Mouse (Mus musculus) right cerebral cortex, postnatal 4 days (tissue): ENCODE results near the gene S1pr4.

ENCODE experiments used
- DNase-seq: peaks from one replicate; pipeline ENCODE4 v3.0.0-alpha.2; 2022

Gene S1pr4

DNA sequence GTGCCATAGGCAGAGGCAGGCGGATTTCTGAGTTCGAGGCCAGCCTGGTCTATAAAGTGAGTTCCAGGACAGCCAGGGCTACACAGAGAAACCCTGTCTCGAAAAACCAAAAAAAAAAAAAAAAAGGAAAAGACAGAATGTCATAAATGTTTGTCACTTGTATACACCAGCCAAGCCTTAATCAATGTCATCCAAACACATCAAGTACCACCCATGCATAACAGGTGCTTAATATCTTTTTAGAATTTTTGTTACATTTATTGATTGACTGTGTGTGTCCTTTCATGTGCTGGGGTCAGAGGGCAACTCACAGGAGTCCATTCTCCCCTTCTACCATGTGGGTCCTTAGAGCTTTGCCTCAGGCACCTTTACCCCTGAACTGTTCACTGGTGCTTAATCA lies at the start of gene S1pr4:
S1pr4 (minus strand) TSS at position 101 of the 400 bp plus-strand sequence.
- no peak for DNase-seq

DNA sequence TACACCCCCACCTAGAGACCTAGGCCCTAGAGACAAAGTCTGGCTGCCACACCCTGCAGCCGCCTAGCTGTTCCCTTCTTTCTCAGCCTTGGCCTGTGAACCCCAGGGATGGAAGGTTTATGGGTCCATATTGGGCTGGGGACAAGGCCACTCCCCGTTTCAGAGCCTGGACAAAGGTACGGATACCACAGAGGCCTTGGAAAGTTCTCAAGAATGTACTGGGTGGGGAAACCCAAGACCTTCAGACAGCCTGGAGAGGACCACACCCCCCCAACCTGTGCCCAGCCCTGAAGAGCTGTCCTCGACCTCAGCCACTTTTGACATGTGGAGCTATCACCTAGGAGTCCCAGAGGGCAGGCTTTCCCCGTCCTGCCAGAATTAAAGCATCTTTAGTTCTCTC lies 49.0 kb upstream of the S1pr4 start:
- no peak for DNase-seq

DNA sequence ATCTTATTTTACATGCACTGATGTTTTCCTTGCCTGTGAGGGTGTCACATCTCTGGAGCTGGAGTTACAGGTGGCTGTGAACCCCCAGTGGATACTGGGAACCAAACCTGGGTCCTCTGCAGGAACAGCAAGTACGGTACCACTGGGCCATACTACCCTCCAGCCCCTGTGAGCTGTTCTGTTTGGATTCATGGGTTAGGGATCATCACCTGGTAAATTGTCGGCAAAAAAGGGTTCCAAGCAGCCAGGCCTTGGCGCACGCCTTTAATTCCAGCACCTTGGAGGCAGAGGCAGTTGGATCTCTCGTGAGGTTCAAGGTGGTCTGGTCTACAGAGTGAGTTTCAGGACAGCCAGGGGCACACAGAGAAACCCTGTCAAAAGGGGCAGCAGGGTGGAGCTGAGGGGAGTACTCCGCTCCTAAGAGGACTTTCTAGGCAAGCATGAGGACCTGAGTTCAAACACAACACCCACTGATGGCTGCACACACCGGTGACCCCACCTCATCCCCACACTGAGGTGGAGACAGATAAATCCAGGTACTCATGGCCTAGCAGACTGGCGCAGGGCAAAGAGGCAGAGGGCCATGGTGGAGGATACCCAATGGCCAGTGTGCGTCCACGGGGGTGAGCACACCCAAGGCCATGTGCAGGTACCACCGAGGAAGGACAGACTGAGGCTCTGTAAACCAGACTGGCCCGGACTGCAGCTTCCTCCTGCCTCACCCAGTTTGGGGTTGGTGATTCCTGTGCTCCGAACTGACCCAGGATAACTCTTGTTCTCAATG lies 47.0 kb upstream of the S1pr4 start:
- no peak for DNase-seq

DNA sequence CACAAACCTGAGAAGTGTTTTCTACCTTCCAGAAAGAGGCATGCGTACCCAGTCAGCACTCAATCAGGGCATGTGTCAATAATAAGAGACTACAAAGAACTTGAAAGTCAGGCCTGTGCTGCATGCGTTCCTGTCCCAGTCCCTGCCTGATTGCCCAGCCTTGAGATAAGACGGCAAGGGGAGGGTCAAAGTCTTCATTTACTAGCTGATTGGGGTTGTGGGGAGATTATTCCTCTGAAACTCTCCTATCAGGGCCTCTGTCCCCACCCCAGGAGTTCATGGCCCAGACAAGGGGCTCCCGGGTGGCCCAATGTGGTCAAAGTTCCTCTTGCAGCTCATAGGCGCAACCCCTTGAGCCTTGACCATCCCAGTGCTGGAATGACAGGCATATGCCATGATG lies 46.4 kb upstream of the S1pr4 start:
- DNase-seq: no peak

DNA sequence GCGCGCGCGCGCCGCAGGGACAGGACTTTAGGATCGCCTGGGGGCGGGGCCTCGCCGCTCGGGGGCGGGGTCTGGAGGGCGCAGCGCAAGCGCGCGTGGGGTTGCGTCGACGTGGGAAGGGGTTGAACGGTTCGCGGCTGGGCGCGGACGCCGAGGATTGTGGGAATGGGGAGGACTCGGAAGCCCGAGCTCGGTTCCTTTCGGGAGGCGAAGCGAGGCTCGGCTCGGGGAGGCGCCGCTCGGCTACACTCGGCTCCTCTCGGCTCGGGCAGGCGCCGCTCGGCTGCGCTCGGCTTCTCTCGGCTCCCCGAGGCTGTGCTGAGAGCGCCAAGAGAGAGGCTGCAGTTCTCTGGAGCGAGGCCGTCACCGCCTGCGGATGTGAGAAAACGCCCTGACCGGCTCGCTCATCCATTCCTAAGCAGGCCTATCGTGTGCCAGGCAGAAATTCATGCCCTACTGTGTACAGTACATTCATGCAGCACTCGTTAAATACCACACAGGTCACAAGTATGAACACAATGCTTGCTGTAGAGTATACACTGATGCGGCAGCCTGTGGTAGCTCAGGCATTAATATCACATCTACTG lies 45.3 kb upstream of the S1pr4 start, which contains the start of gene Gna11:
Gna11 (minus strand) TSS at position 30 of the 587 bp plus-strand sequence.
- DNase-seq: peak; percentile 100

DNA sequence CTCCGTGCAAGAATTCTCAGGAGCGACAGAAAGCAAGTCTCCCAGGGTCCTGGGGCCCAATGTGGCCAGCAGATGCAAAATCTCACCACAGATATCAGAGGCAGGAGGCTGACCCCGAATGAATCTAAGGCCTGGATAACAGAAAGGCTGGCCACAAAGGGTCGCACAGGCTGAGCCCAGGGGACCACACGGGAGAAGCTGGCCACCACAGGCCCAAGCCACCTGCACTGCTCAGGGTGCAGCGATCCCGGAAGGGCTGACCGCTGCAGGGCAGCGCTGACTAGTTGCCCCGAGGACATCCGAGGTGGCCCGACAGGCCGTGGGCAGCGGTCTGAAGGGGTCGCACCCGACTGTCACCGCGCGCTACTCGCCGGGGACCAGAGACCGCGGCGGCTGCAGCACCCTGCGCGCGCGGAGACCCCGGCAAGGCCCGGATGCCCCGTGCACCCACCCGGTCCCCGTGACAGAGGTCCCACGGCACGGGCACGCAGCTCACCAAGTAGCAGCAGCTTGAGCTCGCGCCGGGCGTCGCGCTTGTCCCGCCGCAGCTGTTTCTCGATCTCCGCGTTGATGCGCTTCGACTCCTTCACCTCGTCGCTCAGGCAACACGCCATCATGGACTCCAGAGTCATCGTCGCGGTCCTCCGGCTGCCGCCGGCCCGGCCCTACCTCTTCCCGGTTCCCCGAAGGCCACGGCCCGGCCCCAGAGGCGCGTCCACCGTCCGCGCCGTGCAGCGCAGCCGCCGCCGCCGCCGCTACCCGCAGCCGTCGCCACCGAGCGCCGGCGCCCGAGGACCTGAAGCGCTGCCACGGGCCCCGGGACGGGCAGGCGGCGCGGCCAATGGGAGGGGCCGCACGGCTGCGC lies 44.6 kb upstream of the S1pr4 start:
- DNase-seq: no peak

DNA sequence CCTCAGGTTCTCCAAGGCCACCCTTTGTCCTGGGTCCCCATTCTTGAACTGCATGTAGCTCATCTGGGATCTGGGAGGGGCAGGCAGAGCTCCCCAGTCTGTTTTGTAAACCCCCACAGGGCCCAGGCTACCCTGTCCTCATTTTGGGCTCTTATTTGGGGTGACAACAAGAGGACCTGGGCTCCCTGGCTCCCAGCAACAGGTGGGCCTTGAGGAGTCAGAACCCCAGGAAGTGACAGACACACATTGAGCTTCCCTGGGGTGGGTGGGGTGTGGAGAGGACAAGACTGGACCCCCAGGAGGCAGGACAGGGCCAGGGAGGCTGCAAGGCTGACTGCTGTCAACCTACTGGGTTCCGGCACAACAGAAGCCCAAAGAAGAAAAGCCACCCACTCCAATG lies 43.7 kb upstream of the S1pr4 start:
- no peak for DNase-seq

DNA sequence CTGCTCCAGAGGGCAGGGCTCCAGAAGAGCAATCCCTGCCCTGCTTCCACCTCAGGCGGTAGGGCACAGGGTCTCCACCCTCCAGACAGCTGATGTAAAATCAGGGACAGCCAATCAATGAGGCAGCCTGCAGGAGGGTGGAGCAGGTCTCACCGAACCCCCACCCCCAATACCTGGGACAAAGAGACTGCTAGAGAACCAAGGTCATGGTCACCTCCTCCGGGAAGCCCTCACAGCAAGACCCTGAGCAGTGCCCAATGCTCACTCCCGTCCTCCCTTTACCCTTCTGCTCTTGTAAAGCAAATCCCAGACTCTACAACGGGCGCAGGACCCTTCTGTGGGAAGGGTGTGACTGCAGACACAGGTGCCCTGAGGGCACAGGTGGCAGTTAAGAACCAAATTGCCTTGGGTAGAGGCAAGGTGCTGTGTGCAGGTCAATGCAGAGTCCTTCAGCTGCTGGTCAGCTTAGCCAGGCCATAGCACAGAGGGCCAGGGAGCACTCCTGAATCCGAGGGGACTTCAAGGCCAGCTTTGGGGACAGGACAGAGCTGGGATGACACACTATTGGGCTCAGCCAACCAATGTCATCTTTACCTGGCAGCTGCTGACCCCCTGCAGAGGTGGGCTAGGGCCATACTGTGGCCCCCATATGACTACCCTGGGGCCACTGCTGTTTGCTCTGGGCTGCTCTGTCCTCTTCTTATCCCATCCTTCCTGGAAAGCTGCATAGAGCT lies 43.0 kb upstream of the S1pr4 start:
- no peak for DNase-seq

DNA sequence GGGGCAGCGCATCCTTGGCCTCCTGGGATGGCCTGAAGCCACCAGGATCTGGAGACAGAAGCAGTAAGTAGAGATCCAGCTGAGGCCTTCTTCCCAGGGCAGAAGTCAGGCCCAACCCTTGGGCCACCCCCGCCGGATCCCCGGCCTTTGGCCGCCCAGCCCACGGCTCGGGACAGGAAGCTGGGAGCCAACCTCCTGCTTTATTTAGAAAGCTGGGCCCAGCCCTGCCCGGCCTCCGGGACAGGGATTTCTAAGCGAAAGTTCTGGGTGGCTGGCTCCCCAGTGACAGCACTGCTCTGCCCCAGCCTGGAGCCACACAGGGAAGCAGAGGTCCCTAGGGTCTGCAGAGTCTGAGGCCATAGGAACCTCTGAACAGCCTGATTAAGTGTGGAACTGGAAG lies 41.9 kb upstream of the S1pr4 start:
- no peak for DNase-seq

DNA sequence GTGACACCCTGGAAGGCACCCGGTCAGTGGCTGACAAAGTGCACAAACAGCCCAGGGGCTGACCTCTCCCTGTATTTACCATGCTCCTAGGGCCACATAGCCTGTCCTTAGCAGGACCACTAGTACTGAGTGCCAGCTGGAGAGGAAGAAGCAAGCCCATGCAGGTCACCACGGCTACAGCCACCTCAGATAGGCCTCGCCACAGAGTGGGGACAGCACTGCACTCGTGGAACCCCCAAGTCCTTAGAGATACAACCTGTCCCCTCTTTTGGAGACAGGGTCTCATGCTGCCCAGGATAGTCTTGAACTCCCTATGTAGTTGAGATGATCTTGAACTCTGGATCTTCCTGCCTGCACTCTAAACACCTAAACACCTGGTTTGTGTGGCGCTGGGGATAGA lies 41.4 kb upstream of the S1pr4 start:
- no peak for DNase-seq

DNA sequence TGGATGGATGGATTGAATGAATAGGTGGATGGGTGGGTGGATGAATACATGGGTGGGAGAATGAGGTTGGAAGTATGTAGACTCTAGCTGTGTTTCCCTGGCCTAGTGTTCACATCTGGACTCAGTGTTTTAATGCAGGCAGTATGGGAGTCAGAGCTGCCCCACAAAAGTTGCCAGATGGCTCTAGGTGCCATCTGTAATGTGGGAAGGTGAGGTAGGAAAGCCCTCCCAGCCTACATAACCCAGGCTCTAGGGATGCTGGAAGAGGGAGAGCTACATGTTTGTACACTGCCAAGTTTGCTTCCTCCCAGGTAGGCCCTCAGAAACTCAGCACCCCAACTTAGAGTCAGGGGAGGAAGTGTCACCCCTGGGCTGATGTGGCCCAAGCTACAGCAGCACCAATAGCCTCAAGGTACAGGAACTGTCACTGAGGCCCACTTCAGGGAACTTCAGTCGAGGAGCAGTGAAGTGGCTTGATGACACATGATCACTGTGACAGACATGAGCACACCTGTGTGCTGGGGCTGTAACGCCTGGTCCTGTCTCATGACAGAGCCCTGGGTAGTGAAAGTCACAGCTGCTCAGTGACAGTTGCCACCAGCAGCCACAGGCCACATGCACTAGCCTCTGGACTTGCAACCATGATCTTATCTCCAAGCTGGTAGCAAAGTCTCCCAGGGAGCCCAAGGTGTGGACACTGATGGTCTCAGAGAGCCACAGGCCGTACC lies 38.6 kb upstream of the S1pr4 start:
- no peak for DNase-seq

DNA sequence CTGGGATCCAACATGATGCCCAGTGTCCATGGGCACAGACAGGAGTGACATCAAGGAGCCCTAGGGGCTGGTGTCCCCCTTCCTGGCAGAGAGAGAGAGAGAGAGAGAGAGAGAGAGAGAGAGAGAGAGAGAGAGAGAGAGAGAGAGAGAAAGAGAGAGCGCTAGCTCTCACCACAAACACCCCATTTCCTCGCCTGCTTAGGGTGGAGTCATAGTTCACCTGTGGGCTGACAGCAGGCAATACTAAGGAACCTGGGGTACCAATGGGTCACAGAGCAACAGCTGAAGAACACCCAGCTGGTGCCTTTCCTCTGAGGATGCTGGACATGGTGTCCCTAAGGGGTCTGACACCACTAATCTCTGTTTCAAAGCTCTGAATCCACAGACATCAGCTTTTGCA lies 37.5 kb upstream of the S1pr4 start:
- DNase-seq: no peak

DNA sequence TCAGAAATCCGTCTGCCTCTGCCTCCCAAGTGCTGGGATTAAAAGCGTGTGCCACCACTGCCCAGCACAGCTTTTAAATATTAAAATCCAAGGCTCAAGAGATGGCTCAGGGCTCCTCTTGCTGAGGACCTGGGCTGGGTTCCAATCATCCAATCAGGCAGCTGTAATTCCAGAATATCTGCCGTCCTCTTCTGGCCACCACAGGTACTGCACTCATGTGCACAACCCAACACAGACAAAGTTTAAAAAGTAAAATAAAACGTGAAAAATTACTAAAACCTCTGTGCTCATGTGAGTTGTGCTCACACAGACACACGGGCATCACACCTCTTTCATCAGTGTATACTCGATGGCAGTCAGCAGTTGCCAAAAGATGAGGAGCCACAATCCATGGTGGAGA lies 36.8 kb upstream of the S1pr4 start:
- DNase-seq: no peak

DNA sequence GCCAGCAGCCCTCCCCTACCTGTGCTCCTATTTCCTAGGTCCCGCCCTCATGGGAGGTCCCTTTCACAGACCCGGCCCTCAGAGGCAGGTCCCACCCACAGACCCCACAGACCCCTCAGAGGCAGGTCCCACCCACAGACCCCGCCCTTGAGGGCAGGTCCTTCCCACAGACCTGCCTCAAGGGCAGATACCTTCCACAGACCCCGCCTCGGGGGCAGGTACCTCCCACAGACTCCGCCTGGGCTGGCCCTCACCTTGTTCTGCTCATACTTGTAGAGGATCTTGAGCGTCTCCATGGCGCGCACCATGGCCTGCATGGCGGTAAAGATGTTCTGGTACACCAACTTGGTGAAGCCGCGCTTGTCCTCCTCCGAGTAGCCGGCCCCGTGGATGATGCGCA lies 34.9 kb upstream of the S1pr4 start:
- no peak for DNase-seq

DNA sequence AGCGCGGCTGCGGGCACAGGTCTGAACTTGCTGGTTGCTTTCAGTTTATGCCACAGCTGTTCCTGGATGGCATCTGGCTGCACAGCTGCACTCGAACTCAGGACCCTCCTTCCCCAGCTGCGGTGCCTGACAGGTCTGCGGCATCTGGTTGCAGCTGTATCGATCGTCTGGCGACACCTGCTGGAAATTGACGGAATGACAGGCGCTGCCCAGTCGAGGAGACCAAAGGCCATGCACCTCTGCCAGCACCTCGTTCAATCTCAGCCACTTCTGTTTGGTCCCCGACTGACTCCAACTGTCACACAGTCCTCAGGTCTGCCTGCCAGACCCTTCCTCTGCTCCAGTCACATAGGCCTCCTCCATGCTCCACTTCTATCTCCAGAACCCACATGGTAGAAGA lies 26.8 kb upstream of the S1pr4 start:
- peak; percentile 72 for DNase-seq

DNA sequence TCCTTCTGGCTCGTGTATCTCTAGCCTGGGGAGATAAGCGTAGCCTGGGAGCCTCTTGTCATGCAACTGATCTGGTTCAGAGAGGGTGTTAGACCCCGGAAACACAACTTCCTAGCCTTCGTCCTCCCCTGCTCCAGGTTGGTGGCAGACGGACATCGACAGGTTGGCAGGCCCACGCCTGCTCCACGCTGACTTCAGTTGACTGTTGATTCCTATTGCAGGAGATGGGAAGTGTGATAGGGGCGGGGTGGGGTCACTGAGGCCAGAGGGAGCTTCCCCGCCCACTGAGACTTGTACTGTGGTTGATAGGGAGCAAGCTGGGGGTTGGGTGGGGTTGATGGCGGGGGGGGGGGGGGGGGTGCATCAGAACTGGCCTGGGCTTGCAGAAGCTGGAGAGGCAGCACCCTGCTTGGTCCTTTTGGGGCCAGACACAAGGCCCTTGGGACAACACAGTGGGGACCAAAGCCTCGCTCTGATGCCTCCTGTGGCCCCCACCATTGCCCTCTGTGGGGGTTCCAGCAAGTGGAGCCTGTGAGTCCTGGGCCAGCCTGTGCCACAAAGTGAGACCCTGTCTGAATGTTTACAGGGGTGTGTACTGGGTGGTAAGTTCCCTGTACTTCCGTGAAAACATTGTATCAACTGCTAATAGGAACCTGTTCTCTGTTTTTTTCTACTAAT lies 25.2 kb upstream of the S1pr4 start:
- no peak for DNase-seq

DNA sequence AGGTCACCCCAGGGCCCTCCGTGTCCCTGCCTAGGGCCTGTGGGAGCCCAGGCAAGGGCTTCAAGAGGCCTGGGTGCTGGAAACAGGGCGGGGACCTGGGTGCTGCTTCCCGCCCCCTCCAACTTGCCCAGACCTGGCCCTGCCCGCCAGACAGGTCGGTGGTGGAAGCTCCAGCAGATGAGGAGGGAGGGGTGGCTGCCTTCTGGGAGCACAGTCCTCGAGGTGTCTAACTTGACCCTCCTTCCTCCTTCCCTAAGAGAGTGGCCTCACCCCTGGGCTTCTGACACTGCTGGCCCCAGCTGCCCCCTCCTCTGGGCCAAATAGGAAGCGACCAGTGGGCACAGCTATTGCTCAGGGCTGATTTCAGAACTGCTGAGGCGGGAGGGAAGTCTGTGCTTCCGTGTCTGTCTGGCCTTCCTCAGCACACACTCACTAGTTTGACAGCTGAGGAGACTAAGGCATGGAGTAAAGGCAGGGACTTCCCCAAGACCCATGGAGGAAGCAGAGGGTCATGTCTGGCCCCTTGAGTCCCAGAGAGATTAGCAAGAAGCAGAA lies 24.2 kb upstream of the S1pr4 start, which contains the start of gene Gna15:
Gna15 (minus strand) TSS at position 175 of the 555 bp plus-strand sequence.
- no peak for DNase-seq

DNA sequence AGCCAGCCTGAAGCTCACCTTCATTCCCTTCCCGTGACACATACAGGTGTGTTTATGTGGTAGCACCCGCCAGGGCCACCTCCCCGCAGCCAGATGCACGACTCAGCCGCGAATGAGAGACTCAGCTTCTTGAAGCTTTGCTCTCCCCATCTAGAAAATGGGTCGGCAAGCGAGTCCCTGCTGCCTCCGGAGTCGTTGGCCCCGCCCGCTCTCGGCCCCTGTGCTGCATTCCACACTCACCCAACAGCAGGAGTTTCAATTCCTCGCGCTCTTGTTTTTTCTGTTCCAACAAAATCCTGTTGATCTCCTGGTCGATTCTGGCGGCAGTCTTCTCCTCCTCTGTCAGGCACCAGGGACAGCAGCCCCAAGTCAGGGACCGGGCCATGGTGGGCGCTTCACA lies 23.6 kb upstream of the S1pr4 start:
- no peak for DNase-seq

DNA sequence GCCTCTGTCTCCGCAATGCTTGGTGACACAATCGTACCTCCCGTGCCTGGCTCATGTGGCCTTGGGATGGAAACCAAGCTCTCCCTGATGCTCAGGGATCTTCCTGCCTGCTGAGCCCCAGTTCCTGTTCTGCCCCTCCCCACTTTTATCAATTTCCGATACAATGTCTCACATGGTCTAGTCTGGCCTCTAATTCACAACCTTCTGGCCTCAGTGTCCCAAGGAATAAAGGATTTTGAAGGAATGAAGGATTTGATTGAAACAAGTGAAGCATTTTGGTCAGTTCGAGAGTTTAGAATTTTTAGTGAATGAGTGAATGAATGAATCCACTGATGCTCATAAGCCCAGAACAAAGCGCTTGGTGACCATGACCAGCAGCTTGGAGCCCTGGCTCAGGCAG lies 23.2 kb upstream of the S1pr4 start:
- DNase-seq: no peak

DNA sequence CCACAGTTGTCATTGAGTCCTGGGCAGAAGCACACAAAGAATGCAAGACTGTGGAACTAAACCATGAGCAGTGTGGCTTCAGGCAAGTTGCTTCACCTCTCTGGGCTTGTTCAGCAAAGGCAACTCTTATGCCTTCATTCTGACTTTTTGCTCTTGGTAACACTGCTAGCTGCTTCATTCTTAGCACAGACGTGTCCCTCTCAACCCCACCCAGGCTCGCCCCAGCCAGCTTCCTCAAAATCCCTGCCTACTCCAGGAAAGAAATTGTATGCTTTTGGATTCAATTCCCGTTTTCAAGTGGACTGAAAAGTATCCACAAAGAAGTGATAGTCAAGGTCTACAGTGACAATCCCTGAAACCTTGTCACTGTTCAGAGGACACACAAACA lies 20.0 kb upstream of the S1pr4 start:
- DNase-seq: no peak

DNA sequence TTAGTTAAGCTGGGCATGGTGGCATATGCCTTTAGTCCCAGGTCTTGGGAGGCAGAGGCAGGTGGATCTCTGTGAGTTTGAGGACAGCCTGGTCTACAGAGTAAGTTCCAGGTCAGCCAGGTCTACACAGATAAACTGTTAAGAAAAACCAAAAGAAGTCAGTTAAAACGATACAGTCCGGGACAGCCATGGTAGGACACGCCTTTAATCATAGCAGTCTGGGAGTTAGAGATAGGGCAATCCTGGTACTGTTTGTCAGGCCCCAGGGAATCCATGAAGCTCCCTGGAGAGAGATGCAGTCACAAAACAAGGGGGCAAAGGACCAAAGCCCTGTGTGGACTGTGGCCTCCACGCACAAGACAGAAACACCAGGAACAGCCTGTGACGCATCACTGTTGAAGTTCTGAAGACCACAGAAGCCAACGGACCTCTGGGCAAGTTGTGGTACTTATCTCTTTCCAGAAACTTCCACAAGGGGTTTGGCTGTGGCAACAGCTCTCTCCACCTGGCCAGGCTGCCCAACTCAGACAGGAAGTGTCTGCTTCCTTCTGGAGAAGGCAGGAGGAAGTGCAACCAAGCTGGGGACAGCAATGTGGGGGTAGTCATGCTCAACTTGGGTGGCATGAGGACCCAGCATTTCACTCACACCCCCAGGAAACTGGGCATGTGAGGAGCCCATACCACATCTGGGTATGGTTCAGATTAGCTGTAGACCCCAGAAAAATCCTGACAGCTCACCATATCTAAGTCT lies 19.5 kb upstream of the S1pr4 start:
- no peak for DNase-seq
